11 mouse cellular contexts compared by ENCODE assay signal in genomic region chr5:125103396-125103795, GRCm38 (mm10).
DNase-seq lines count a peak whose midpoint lies in the region; ATAC-seq lines count a peak whose summit lies in the region.
"Had no signal": no experiment of that assay in that cellular context is flagged by ENCODE, and none has a peak within 500 bp of the region (broad histone marks: within the 10 kb centered on the region; RNA-seq: fewer than 3 reads in every experiment).

No protein-coding gene starts in this region.

- H3K27ac ChIP-seq in lung, embryonic 15.5 days: peak overlapping the region; percentile 66
- peak overlapping the region; percentile 68; the same call in 1 of the 2 replicates for H3K27ac ChIP-seq in forebrain, embryonic 10.5 days
- peak overlapping the region; percentile 59; the same call in 1 of the 2 replicates for H3K27ac ChIP-seq in limb, embryonic 10.5 days
- peak overlapping the region; percentile 80 for H3K27ac ChIP-seq in stomach, embryonic 14.5 days (ENCODE audit: low read length)
- H3K27ac ChIP-seq: gastrocnemius, adult 2 months had no signal

- no peak overlapping the region for H3K4me2 ChIP-seq in lung, embryonic 15.5 days
- H3K4me2 ChIP-seq in stomach, embryonic 14.5 days (replicated peaks; ENCODE audit: low read depth, low read length): no peak overlapping the region

- H3K36me3 ChIP-seq in lung, embryonic 15.5 days: peaks cover 59% of the 10 kb centered on the region
- H3K36me3 ChIP-seq in forebrain, embryonic 10.5 days (replicated peaks): peaks cover 100% of the 10 kb centered on the region
- peaks cover 100% of the 10 kb centered on the region for H3K36me3 ChIP-seq in limb, embryonic 10.5 days
- peaks cover 63% of the 10 kb centered on the region for H3K36me3 ChIP-seq in stomach, embryonic 14.5 days (ENCODE audit: control insufficient read depth, insufficient read depth, low read length)

- H3K9ac ChIP-seq in lung, embryonic 15.5 days: no peak overlapping the region
- H3K9ac ChIP-seq in stomach, embryonic 14.5 days (replicated peaks; ENCODE audit: low read depth, low read length): no peak overlapping the region

- WGBS in lung, embryonic 15.5 days: 16% methylated on average over 6 of the region's 6 CpGs
- WGBS in forebrain, embryonic 10.5 days: 25% methylated on average over 6 of the region's 6 CpGs
- 40% methylated on average over 6 of the region's 6 CpGs for WGBS in limb, embryonic 10.5 days
- 18% methylated on average over 6 of the region's 6 CpGs for WGBS in stomach, embryonic 14.5 days

- intact Hi-C loops in left cerebral cortex, postnatal 4 days (cut with DNase I): no loop called here

- H3K27me3 ChIP-seq in lung, embryonic 15.5 days: no peaks in the 10 kb centered on the region
- H3K27me3 ChIP-seq in forebrain, embryonic 10.5 days (ENCODE audit: poor library complexity, severe bottlenecking): no peaks in the 10 kb centered on the region
- no peaks in the 10 kb centered on the region for H3K27me3 ChIP-seq in limb, embryonic 10.5 days (ENCODE audit: low read depth, poor library complexity, severe bottlenecking)
- H3K27me3 ChIP-seq in stomach, embryonic 14.5 days (ENCODE audit: control insufficient read depth, insufficient read depth, low read length): no peaks in the 10 kb centered on the region

- no peak for DNase-seq in lung, postnatal 4 days
- DNase-seq in forebrain, embryonic 10.5 days (ENCODE audit: extremely low spot score, low spot score): no peak
- no peak for DNase-seq in limb, embryonic 10.5 days (ENCODE audit: low spot score)
- no peak for DNase-seq in left cerebral cortex, postnatal 4 days
- no peak for DNase-seq in right cerebral cortex, postnatal 10 days (ENCODE audit: low spot score in 2 of 2)
- no peak for DNase-seq in adrenal gland, adult 2 months
- DNase-seq: gastrocnemius, adult 2 months; kidney, postnatal 14 days; lung, postnatal 14 days had no signal

- peaks cover 27% of the 10 kb centered on the region for H3K4me1 ChIP-seq in lung, embryonic 15.5 days
- H3K4me1 ChIP-seq in forebrain, embryonic 10.5 days: peaks cover 41% of the 10 kb centered on the region
- peaks cover 39% of the 10 kb centered on the region for H3K4me1 ChIP-seq in limb, embryonic 10.5 days
- H3K4me1 ChIP-seq in stomach, embryonic 14.5 days (ENCODE audit: control insufficient read depth, insufficient read depth, low read length): peaks cover 23% of the 10 kb centered on the region

- no peak overlapping the region for H3K4me3 ChIP-seq in lung, embryonic 15.5 days
- H3K4me3 ChIP-seq in forebrain, embryonic 10.5 days: no peak overlapping the region
- H3K4me3 ChIP-seq in limb, embryonic 10.5 days: no peak overlapping the region
- H3K4me3 ChIP-seq in stomach, embryonic 14.5 days (ENCODE audit: low read depth, low read length): no peak overlapping the region
- H3K4me3 ChIP-seq: gastrocnemius, adult 2 months had no signal

- H3K9me3 ChIP-seq in lung, embryonic 15.5 days: no peaks in the 10 kb centered on the region
- H3K9me3 ChIP-seq in forebrain, embryonic 10.5 days: peaks cover 7% of the 10 kb centered on the region
- H3K9me3 ChIP-seq in limb, embryonic 10.5 days (replicated peaks): no peaks in the 10 kb centered on the region
- H3K9me3 ChIP-seq in stomach, embryonic 14.5 days (ENCODE audit: control insufficient read depth, low read depth, low read length): no peaks in the 10 kb centered on the region

- ATAC-seq in lung, embryonic 15.5 days (ENCODE audit: borderline replicate concordance, extremely low read depth, low FRiP score, low TSS enrichment): peak; percentile 23
- peak; percentile 64 for ATAC-seq in stomach, embryonic 14.5 days (ENCODE audit: insufficient number of reproducible peaks, insufficient read depth, low FRiP score, low read depth)
